Mouse (Mus musculus) kidney, embryonic 14.5 days (tissue): Measurements from ENCODE around the gene Ttll7. TPM values are rescaled to one million over a fixed set of nuclear protein-coding genes. Genes with fewer than 3 reads are reported as not detected.
A peak's percentile ranks its signal among the peaks of the same experiment; 100 is the strongest.

Experiments
- ATAC-seq: fragments of 200-750 bp; cut with Nextera tagmentation; 2 replicates; pipeline ENCODE4 v1.8.0; 2017; ENCODE audit warnings: moderate number of reproducible peaks, mild to moderate bottlenecking, moderate TSS enrichment, moderate library complexity; ENCODE audit not compliant: low FRiP score, low TSS enrichment
- H3K27ac ChIP-seq: fragments of 300-500 bp; sonication (generic); 2 replicates; pipeline ENCODE4 v1.5.1; 2014; ENCODE audit warnings: low read depth, mild to moderate bottlenecking, low read length, moderate library complexity, mixed read lengths
- H3K27me3 ChIP-seq: fragments of 300-500 bp; sonication (generic); 2 replicates; pipeline ENCODE4 v1.6.1; 2014; ENCODE audit warnings: mild to moderate bottlenecking, low read length; ENCODE audit not compliant: control insufficient read depth, insufficient read depth
- H3K36me3 ChIP-seq: fragments of 300-500 bp; sonication (generic); 2 replicates; pipeline ENCODE4 v1.6.1; 2014; ENCODE audit warnings: low read length, mixed read lengths; ENCODE audit not compliant: control insufficient read depth, insufficient read depth
- H3K4me1 ChIP-seq: fragments of 300-500 bp; sonication (generic); 2 replicates; pipeline ENCODE4 v1.6.1; 2014; ENCODE audit warnings: low read length, mixed read lengths; ENCODE audit not compliant: control insufficient read depth, insufficient read depth
- H3K4me2 ChIP-seq: fragments of 300-500 bp; sonication (generic); replicated peaks from 2 replicates; pipeline ENCODE4 v1.6.1; 2014; ENCODE audit warnings: low read depth, mild to moderate bottlenecking, low read length
- H3K4me3 ChIP-seq: fragments of 300-500 bp; sonication (generic); 2 replicates; pipeline ENCODE4 v1.5.1; 2014; ENCODE audit warnings: mild to moderate bottlenecking, low read length
- H3K9ac ChIP-seq: fragments of 300-500 bp; sonication (generic); 2 replicates; pipeline ENCODE4 v1.6.1; 2014; ENCODE audit warnings: low read depth, mild to moderate bottlenecking, low read length, moderate library complexity
- H3K9me3 ChIP-seq: fragments of 300-500 bp; sonication (generic); 2 replicates; pipeline ENCODE4 v1.6.1; 2016; ENCODE audit warnings: low read length; ENCODE audit not compliant: control insufficient read depth
- WGBS: fragments of 180-500 bp; shearing (Covaris S2); extraction: QIAGEN DNeasy Blood & Tissue Kit; methylation state at CpG from one replicate; pipeline ENCODE4 v1.1.7; 2014; 5-methylcytosine and 5-hydroxymethylcytosine counted together
- polyA plus RNA-seq: library from polyadenylated mRNA; unstranded; fragments of >200 nt; fragmentation: Nextera tagmentation; extraction: Ambion mirVana; gene quantifications from 2 replicates; pipeline ENCODE4 v1.2.1, GENCODE M21; 2014

Gene Ttll7
- polyA plus RNA-seq, 1 experiment from 2014 or later, result 1.7 TPM

GRCm38 (mm10) chr3:147030266-147030880 lies 178.2 kb downstream of the Ttll7 start:
- no peaks in the 10 kb centered on the region for H3K36me3 ChIP-seq
- ATAC-seq, result peak; percentile 80
- peak overlapping the region; percentile 8; the same call in 1 of the 2 replicates for H3K27ac ChIP-seq
- H3K9ac ChIP-seq, result no peak overlapping the region
- H3K4me2 ChIP-seq, result no peak overlapping the region; the same call in 1 of the 2 replicates
- H3K4me3 ChIP-seq, result no peak overlapping the region
- H3K9me3 ChIP-seq, result no peaks in the 10 kb centered on the region
- 12% methylated on average over 11 of the region's 11 CpGs for WGBS
- no peaks in the 10 kb centered on the region for H3K27me3 ChIP-seq
- 0 out of 2 replicates have a peak, but pooled peaks cover 7% of the 10 kb centered on the region for H3K4me1 ChIP-seq

Other genes starting within 250 kb of the Ttll7 start
- not detected in 2 replicates for gene Dnase2b, start 236.8 kb upstream of the Ttll7 start, polyA plus RNA-seq
- gene 4930503B20Rik, start 201.1 kb upstream of the Ttll7 start, polyA plus RNA-seq, result not detected in 2 replicates
- gene Samd13, start 166.8 kb upstream of the Ttll7 start, polyA plus RNA-seq, result 0.99 and 1.2 TPM in 2 replicates
- 29.3 and 65.2 TPM in 2 replicates for gene Prkacb, start 39.4 kb upstream of the Ttll7 start, polyA plus RNA-seq